Mouse (Mus musculus): ENCODE data around the gene Txndc12.
A peak's percentile ranks its signal among the peaks of the same experiment; 100 is the strongest.

DNA sequence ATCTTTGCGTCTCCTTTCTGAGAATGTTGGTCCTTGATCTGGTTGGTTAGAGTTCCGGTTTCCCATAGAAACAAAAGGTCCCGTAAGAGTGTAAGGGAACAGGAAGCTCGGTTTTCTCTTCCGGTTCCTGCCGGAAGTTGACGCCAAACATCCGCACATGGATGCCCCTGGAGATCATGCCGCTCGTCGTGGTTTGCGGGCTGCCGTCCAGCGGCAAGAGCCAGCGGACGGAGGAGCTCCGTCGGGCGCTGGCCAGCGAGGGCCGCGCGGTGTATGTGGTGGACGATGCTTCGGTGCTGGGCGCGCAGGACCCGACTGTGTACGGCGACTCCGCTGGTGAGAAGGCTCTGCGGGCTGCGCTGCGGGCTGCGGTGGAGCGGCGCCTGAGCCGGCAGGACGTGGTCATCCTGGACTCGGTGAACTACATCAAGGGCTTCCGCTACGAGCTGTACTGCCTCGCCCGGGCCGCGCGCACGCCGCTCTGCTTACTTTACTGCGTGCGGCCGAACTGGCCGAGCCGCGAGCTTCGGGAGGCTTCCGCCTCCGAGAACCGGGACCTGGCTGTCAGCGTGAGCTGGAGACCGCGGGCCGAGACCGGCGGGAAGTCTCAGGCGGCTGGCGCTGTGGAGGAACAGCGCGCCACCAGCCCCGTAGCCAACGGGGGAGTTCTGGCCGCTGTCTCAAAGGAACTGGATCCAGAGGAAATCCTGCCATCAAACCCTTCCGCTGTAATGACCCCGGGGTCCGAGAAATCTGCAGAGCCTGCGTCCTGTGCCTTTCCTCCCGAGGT is 13.5 kb downstream of the Txndc12 start, which contains the start of gene Kti12:
- TF ChIP-seq EP300 (IDR thresholded peaks at IDR 0.05; ENCODE audit: insufficient read depth, low read depth, low read length) (0 out of 2 replicates have a peak, but pooled peaks have one; percentile 66), CTCF (IDR thresholded peaks at IDR 0.05) (no peak)

Measured in heart, adult 2 months (tissue).